Mouse (Mus musculus) G1E (cell line): ENCODE data around the gene Trim37.

ENCODE experiments used
- CTCF ChIP-seq: IDR thresholded peaks from 2 replicates; pipeline ENCODE4 v1.5.1; 2012; ENCODE audit warnings: low read depth, low read length, inconsistent platforms, mixed read lengths
- POLR2AphosphoS5 ChIP-seq: IDR thresholded peaks from 2 replicates; pipeline ENCODE4 v1.6.1; 2012; ENCODE audit warnings: low read depth, low read length, inconsistent platforms; ENCODE audit not compliant: insufficient replicate concordance
- TAL1 ChIP-seq: conservative IDR thresholded peaks from 2 replicates; pipeline ENCODE4 v1.6.1; 2012; ENCODE audit warnings: low read depth, low read length, inconsistent platforms, mixed read lengths

DNA sequence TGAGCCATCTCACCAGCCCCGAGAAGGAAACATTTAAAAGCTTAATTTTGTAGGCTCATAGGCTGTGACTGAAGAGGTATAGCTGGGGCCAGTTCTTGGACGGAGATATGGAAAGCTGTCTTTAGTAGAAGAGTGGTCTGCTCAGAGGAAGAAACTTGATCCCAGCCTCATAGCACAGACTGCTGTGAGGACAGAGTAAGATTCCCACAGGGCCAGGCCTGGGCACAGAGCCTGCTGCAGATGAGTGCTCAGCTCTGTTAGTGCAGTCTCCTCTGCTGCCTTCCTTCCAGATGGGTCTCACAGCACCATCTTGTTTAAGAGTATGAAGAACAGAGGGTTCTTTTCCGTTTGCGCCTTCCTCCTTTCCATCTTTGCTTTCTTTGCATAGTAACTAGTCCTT is 9.4 kb downstream of the Trim37 start:
- no peak for TF ChIP-seq CTCF
- TF ChIP-seq TAL1: no peak
- TF ChIP-seq POLR2AphosphoS5: no peak
